In the genomic region with DNA sequence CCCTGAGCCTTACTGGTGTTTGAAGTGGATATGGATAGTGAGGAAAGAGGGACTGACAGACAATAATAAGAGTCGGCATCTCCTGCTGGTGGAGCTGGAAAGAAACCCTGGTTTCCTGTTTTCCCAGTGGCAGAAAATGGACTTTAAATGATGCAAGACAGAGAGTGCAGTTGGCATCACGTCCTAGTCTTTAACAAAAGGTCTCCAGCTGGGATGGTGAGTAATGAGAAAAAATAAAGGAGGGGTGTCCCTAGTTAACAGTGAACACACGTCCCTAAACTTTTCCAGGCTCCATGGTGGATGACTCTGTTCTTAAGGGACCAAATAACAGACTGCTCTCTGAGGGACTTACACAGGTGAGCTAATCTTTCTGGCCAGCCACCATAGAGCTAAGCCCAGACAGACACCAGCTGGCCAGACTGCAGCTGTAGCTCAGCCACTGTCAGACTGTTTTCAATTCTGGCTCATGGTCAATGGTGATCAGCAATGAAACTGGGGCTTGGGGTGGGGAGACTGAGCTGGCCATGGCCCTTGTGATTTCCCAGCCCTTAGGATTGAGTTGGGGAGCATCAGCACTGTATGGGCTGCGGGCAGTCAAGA, we compare ENCODE assay signal across 14 mouse cellular contexts. TPM values are rescaled to one million over a fixed set of nuclear protein-coding genes. Genes with fewer than 3 reads are reported as not detected.
DNase-seq lines count a peak whose midpoint lies in the region; ATAC-seq and TF ChIP-seq lines count a peak whose summit lies in the region.
"Had no signal": no experiment of that assay in that cellular context is flagged by ENCODE, and none has a peak within 500 bp of the region (broad histone marks: within the 10 kb centered on the region; RNA-seq: fewer than 3 reads in every experiment).

No protein-coding gene starts in this region.

- no peak overlapping the region for H3K4me3 ChIP-seq in forebrain, embryonic 15.5 days
- H3K4me3 ChIP-seq in forebrain, embryonic 12.5 days (replicated peaks): no peak overlapping the region
- H3K4me3 ChIP-seq in lung, embryonic 14.5 days (ENCODE audit: low read depth, low read length): no peak overlapping the region
- no peak overlapping the region for H3K4me3 ChIP-seq in hindbrain, embryonic 14.5 days (replicated peaks; ENCODE audit: low read length)
- no peak overlapping the region for H3K4me3 ChIP-seq in olfactory bulb, adult 2 months (ENCODE audit: insufficient read depth, low read depth, low read length)
- H3K4me3 ChIP-seq: embryonic facial prominence, embryonic 13.5 days had no signal

- no peak for TF ChIP-seq CTCF in lung, embryonic 14.5 days (IDR thresholded peaks at IDR 0.05; ENCODE audit: low read depth)
- TF ChIP-seq CTCF in olfactory bulb, adult 2 months (IDR thresholded peaks at IDR 0.05; ENCODE audit: insufficient read depth, low read depth, low read length): no peak

- H3K27ac ChIP-seq in forebrain, embryonic 15.5 days (replicated peaks): no peak overlapping the region
- H3K27ac ChIP-seq in forebrain, embryonic 12.5 days: no peak overlapping the region
- no peak overlapping the region for H3K27ac ChIP-seq in lung, embryonic 14.5 days (ENCODE audit: low read depth)
- peak overlapping the region; percentile 47; the same call in 1 of the 2 replicates for H3K27ac ChIP-seq in hindbrain, embryonic 14.5 days
- H3K27ac ChIP-seq in olfactory bulb, adult 2 months (ENCODE audit: insufficient read depth, low read depth, low read length): 0 out of 2 replicates have a peak overlapping the region, but pooled peaks have one; percentile 32
- H3K27ac ChIP-seq: embryonic facial prominence, embryonic 13.5 days had no signal

- TF ChIP-seq POLR2A in olfactory bulb, adult 2 months (IDR thresholded peaks at IDR 0.05; ENCODE audit: insufficient read depth, low read depth, low read length): no peak

- H3K27me3 ChIP-seq in forebrain, embryonic 15.5 days: no peaks in the 10 kb centered on the region
- 0 out of 2 replicates have a peak, but pooled peaks cover 7% of the 10 kb centered on the region for H3K27me3 ChIP-seq in forebrain, embryonic 12.5 days
- H3K27me3 ChIP-seq in lung, embryonic 14.5 days (ENCODE audit: insufficient read depth, low read length): no peaks in the 10 kb centered on the region
- H3K27me3 ChIP-seq in hindbrain, embryonic 14.5 days (ENCODE audit: control insufficient read depth, insufficient read depth, low read length): peaks cover 75% of the 10 kb centered on the region
- H3K27me3 ChIP-seq: embryonic facial prominence, embryonic 13.5 days; Patski had no signal

- peak; percentile 21 for DNase-seq in lung, embryonic 14.5 days
- DNase-seq in lung, postnatal 10 days: no peak
- no peak for DNase-seq in hindbrain, embryonic 14.5 days (ENCODE audit: low spot score)
- no peak for DNase-seq in adrenal gland, adult (ENCODE audit: inconsistent age in 2 of 2, low spot score in 1 of 2)
- DNase-seq in left cerebral cortex, postnatal 14 days (ENCODE audit: low spot score in 2 of 2): no peak
- DNase-seq: adrenal gland, postnatal 14 days; cerebellum, adult 18-20 months; kidney, postnatal 4 days; lung, adult 18-20 months had no signal

- 36% methylated on average over 4 of the region's 4 CpGs for WGBS in forebrain, embryonic 15.5 days
- 43% methylated on average over 4 of the region's 4 CpGs for WGBS in forebrain, embryonic 12.5 days
- 68% methylated on average over 4 of the region's 4 CpGs for WGBS in lung, embryonic 14.5 days
- WGBS in hindbrain, embryonic 14.5 days: 27% methylated on average over 4 of the region's 4 CpGs
- 37% methylated on average over 4 of the region's 4 CpGs for WGBS in olfactory bulb, adult 2 months

- H3K4me2 ChIP-seq in forebrain, embryonic 15.5 days (replicated peaks): no peak overlapping the region
- H3K4me2 ChIP-seq in forebrain, embryonic 12.5 days: no peak overlapping the region
- no peak overlapping the region for H3K4me2 ChIP-seq in lung, embryonic 14.5 days
- H3K4me2 ChIP-seq in hindbrain, embryonic 14.5 days (replicated peaks): no peak overlapping the region
- H3K4me2 ChIP-seq: embryonic facial prominence, embryonic 13.5 days had no signal

- peak; percentile 66; the same call in 1 of the 2 replicates for ATAC-seq in forebrain, embryonic 15.5 days (replicated peaks)
- ATAC-seq in forebrain, embryonic 12.5 days (ENCODE audit: low FRiP score): no peak; the same call in 1 of the 2 replicates
- no peak for ATAC-seq in lung, embryonic 14.5 days (ENCODE audit: insufficient read depth)
- peak; percentile 28; the same call in 1 of the 2 replicates for ATAC-seq in hindbrain, embryonic 14.5 days (ENCODE audit: low FRiP score)
- ATAC-seq: Patski had no signal

- H3K36me3 ChIP-seq in forebrain, embryonic 15.5 days: no peaks in the 10 kb centered on the region
- H3K36me3 ChIP-seq in forebrain, embryonic 12.5 days (replicated peaks): no peaks in the 10 kb centered on the region
- H3K36me3 ChIP-seq in lung, embryonic 14.5 days (ENCODE audit: insufficient read depth): no peaks in the 10 kb centered on the region
- no peaks in the 10 kb centered on the region for H3K36me3 ChIP-seq in hindbrain, embryonic 14.5 days (replicated peaks; ENCODE audit: control insufficient read depth, insufficient read depth)
- H3K36me3 ChIP-seq: embryonic facial prominence, embryonic 13.5 days had no signal

- intact Hi-C loops in left cerebral cortex, postnatal 14 days (cut with DNase I): no loop called here

- H3K4me1 ChIP-seq in forebrain, embryonic 15.5 days: peaks cover 9% of the 10 kb centered on the region
- H3K4me1 ChIP-seq in forebrain, embryonic 12.5 days: peaks cover 13% of the 10 kb centered on the region
- peaks cover 11% of the 10 kb centered on the region; the same call in 1 of the 2 replicates for H3K4me1 ChIP-seq in lung, embryonic 14.5 days (ENCODE audit: insufficient read depth)
- H3K4me1 ChIP-seq in hindbrain, embryonic 14.5 days (replicated peaks; ENCODE audit: control insufficient read depth, insufficient read depth, low read length): peaks cover 13% of the 10 kb centered on the region
- peaks cover 8% of the 10 kb centered on the region for H3K4me1 ChIP-seq in olfactory bulb, adult 2 months (ENCODE audit: control insufficient read depth, insufficient read depth, low read length)
- H3K4me1 ChIP-seq: embryonic facial prominence, embryonic 13.5 days had no signal

- no peak overlapping the region for H3K9ac ChIP-seq in forebrain, embryonic 15.5 days (replicated peaks)
- H3K9ac ChIP-seq in forebrain, embryonic 12.5 days: no peak overlapping the region
- H3K9ac ChIP-seq in lung, embryonic 14.5 days: no peak overlapping the region
- H3K9ac ChIP-seq in hindbrain, embryonic 14.5 days: no peak overlapping the region
- H3K9ac ChIP-seq: embryonic facial prominence, embryonic 13.5 days had no signal

- H3K9me3 ChIP-seq in forebrain, embryonic 15.5 days: no peaks in the 10 kb centered on the region
- H3K9me3 ChIP-seq in forebrain, embryonic 12.5 days: no peaks in the 10 kb centered on the region
- no peaks in the 10 kb centered on the region for H3K9me3 ChIP-seq in lung, embryonic 14.5 days (ENCODE audit: low read depth, low read length)
- no peaks in the 10 kb centered on the region for H3K9me3 ChIP-seq in hindbrain, embryonic 14.5 days (ENCODE audit: control insufficient read depth, low read length)
- H3K9me3 ChIP-seq: embryonic facial prominence, embryonic 13.5 days had no signal

RNA-seq across cellular contexts. Expression of a gene that starts 13.4 kb away (rescaled TPM):
- polyA plus RNA-seq in forebrain, embryonic 15.5 days (2015; fragmentation: Nextera tagmentation; extraction: Ambion mirVana): 0.20 and 0.29 TPM in 2 replicates
- 0.37 and 0.38 TPM in 2 replicates for polyA plus RNA-seq in forebrain, embryonic 12.5 days (2016; fragmentation: Nextera tagmentation; extraction: Ambion mirVana)
- polyA plus RNA-seq in lung, embryonic 14.5 days (2014; fragmentation: Nextera tagmentation; extraction: Ambion mirVana): 1.9 and 31.7 TPM in 2 replicates
- not detected in 2 replicates for polyA plus RNA-seq in hindbrain, embryonic 14.5 days (2014; fragmentation: Nextera tagmentation; extraction: Ambion mirVana)
- not detected in 2 replicates for polyA plus RNA-seq in olfactory bulb, adult 2 months (2012; ENCODE audit: insufficient read depth, insufficient read length, low replicate concordance, missing spikeins)
- not detected for total RNA-seq in left cerebral cortex, postnatal 14 days (2021)
- polyA plus RNA-seq: Patski had no signal

RNA-seq across cellular contexts. Expression of a gene that starts 45.7 kb away (rescaled TPM):
- polyA plus RNA-seq in forebrain, embryonic 15.5 days (2015; fragmentation: Nextera tagmentation; extraction: Ambion mirVana): 47.7 and 52.2 TPM in 2 replicates
- polyA plus RNA-seq in forebrain, embryonic 12.5 days (2016; fragmentation: Nextera tagmentation; extraction: Ambion mirVana): 38.9 and 39.5 TPM in 2 replicates
- 36.2 and 40.8 TPM in 2 replicates for polyA plus RNA-seq in lung, embryonic 14.5 days (2014; fragmentation: Nextera tagmentation; extraction: Ambion mirVana)
- polyA plus RNA-seq in hindbrain, embryonic 14.5 days (2014; fragmentation: Nextera tagmentation; extraction: Ambion mirVana): 44.1 and 45.1 TPM in 2 replicates
- not detected in 2 replicates for polyA plus RNA-seq in olfactory bulb, adult 2 months (2012; ENCODE audit: insufficient read depth, insufficient read length, low replicate concordance, missing spikeins)
- 10 to 100 TPM; 28.9 to 29.3 TPM for total RNA-seq in left cerebral cortex, postnatal 14 days (2021)

RNA-seq across cellular contexts. Expression of a gene that starts 46.9 kb away (rescaled TPM):
- 6.3 and 7.0 TPM in 2 replicates for polyA plus RNA-seq in forebrain, embryonic 15.5 days (2015; fragmentation: Nextera tagmentation; extraction: Ambion mirVana)
- 19.1 and 20.9 TPM in 2 replicates for polyA plus RNA-seq in forebrain, embryonic 12.5 days (2016; fragmentation: Nextera tagmentation; extraction: Ambion mirVana)
- 26.0 and 27.8 TPM in 2 replicates for polyA plus RNA-seq in lung, embryonic 14.5 days (2014; fragmentation: Nextera tagmentation; extraction: Ambion mirVana)
- polyA plus RNA-seq in hindbrain, embryonic 14.5 days (2014; fragmentation: Nextera tagmentation; extraction: Ambion mirVana): 2.4 and 2.7 TPM in 2 replicates
- polyA plus RNA-seq in olfactory bulb, adult 2 months (2012; ENCODE audit: insufficient read depth, insufficient read length, low replicate concordance, missing spikeins): not detected in 2 replicates
- total RNA-seq in left cerebral cortex, postnatal 14 days (2021): under 1 TPM; 0.70 to 0.87 TPM

Comparison
In these comparisons a context has a peak if more than half of its experiments do, and no peak if none do; other contexts are left out.
1. ATAC-seq: peak in forebrain, embryonic 15.5 days (single experiment) and hindbrain, embryonic 14.5 days (single experiment); none in forebrain, embryonic 12.5 days (single experiment) and lung, embryonic 14.5 days (single experiment).
2. H3K27ac ChIP-seq: peak in hindbrain, embryonic 14.5 days (single experiment) and olfactory bulb, adult 2 months (single experiment); none in forebrain, embryonic 15.5 days (single experiment), forebrain, embryonic 12.5 days (single experiment) and lung, embryonic 14.5 days (single experiment).
3. RNA of a gene that starts 45.7 kb away (polyA plus RNA-seq): 47.7 to 52.2 TPM in forebrain, embryonic 15.5 days, 44.1 to 45.1 TPM in hindbrain, embryonic 14.5 days, 38.9 to 39.5 TPM in forebrain, embryonic 12.5 days and 36.2 to 40.8 TPM in lung, embryonic 14.5 days; not detected in olfactory bulb, adult 2 months; every median in the first group is over 10 times any median in the second.